Mouse (Mus musculus) cerebellum, adult 2 months (tissue): Measurements from ENCODE around the gene Plxnb2. TPM values are rescaled to one million over a fixed set of nuclear protein-coding genes. Genes with fewer than 3 reads are reported as not detected.

Experiments
- DNase-seq, 2 experiments: peaks; one replicate each; pipeline ENCODE4 v3.0.0; 2021
- H3K27ac ChIP-seq: fragments of 200-500 bp; 2 replicates; pipeline ENCODE4 v1.5.1; 2012; ENCODE audit warnings: low read length, control low read depth, inconsistent platforms; ENCODE audit not compliant: insufficient read depth
- H3K27me3 ChIP-seq: fragments of 200-500 bp; 2 replicates; pipeline ENCODE4 v1.6.1; 2012; ENCODE audit warnings: inconsistent platforms, mild to moderate bottlenecking, low read length, moderate library complexity; ENCODE audit not compliant: control insufficient read depth, insufficient read depth
- H3K4me1 ChIP-seq: fragments of 200-500 bp; 2 replicates; pipeline ENCODE4 v1.6.1; 2011; ENCODE audit warnings: low read length; ENCODE audit not compliant: control insufficient read depth, insufficient read depth
- H3K4me3 ChIP-seq: fragments of 200-500 bp; replicated peaks from 2 replicates; pipeline ENCODE3; 2011; ENCODE audit warnings: mild to moderate bottlenecking, low read depth, low read length, control low read depth; ENCODE audit not compliant: insufficient read depth
- CTCF ChIP-seq: fragments of 200-500 bp; IDR thresholded peaks from 2 replicates; pipeline ENCODE4 v1.5.1; 2011; ENCODE audit warnings: low read depth, mild to moderate bottlenecking, control low read depth, low read length, moderate library complexity, borderline replicate concordance; ENCODE audit not compliant: insufficient read depth
- POLR2A ChIP-seq: fragments of 200-500 bp; IDR thresholded peaks from 2 replicates; pipeline ENCODE4 v1.6.1; 2011; ENCODE audit warnings: low read length, control low read depth, borderline replicate concordance; ENCODE audit not compliant: insufficient read depth
- WGBS: fragments of 180-500 bp; shearing (Covaris S2); methylation state at CpG from one replicate; pipeline ENCODE4 v1.1.7; 2018; 5-methylcytosine and 5-hydroxymethylcytosine counted together
- polyA plus RNA-seq: library from polyadenylated mRNA; depleted of rRNA; stranded (reverse); fragments of >200 nt; gene quantifications from 2 replicates; pipeline ENCODE4 v1.2.3, GENCODE M21; 2012

Plxnb2 gene
- polyA plus RNA-seq, 1 experiment: 127 TPM

DNA sequence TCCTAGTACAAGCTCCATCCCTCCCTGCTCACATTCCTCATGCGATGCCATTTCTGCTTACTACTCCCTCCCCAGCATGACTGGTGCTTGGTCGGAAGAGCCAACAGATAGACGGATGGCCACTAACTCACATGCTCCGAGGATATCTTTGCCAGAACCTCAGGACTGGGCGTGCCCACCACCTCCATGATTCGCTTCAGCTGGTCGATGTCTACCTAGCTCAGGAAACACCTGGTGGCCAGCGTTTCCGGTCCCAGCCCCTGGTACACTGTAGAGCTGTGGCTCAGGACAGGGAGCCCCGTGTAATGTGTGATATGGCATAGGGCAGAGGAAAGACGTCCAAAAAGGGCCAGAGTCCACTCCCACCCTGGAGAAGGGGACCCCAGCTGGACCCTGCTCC is 35.6 kb downstream of the Plxnb2 start:
- H3K27me3 ChIP-seq: no peaks in the 10 kb centered on the region
- TF ChIP-seq POLR2A: no peak
- TF ChIP-seq CTCF: no peak
- no peak for DNase-seq
- H3K4me3 ChIP-seq: no peak overlapping the region
- no peak overlapping the region for H3K27ac ChIP-seq
- WGBS: 87% methylated on average over 11 of the region's 11 CpGs
- H3K4me1 ChIP-seq: peaks cover 20% of the 10 kb centered on the region

DNA sequence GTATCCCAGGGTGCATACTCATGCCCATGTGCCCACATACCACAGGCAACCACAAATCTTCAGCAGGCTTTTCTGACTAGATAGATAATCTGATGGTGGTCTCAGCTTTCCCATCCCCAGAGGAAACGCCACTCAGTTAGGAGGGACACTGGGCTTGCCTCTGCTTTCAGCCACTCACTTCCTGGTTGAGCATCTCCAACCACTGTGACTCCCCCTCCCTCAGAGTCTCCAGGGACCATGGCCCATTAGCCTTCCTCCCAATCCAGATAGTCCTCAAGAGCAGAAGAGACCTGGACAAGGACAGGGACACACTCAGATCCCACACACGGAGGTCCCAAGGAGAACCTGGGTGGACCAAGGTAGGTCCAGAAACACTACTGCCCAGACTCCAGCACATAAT is 37.5 kb downstream of the Plxnb2 start:
- 88% methylated on average over 2 of the region's 2 CpGs for WGBS
- TF ChIP-seq CTCF (no peak), POLR2A (no peak)
- Histone ChIP-seq H3K4me3 (no peak overlapping the region), H3K4me1 (peaks cover 29% of the 10 kb centered on the region), H3K27me3 (no peaks in the 10 kb centered on the region), H3K27ac (no peak overlapping the region)
- DNase-seq: no peak

DNA sequence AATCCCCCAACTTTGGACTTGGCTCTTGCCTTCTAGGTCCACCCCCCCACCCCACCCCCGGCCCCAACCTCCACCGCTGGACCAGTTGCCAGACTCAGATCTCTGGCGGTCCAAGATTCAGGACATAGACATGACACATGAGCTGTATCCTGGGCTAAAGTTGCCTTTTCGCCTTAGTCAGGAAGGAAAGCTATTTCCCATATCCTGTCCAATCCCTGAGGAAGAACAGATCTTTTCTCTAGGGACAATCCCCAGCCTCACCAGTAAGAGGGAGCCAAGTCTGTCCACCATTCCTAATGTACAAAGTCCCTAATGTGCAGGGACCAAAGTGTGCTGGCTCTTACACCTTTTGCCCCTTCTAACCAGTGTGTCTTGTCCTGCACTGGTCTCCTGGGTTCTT is 38.7 kb downstream of the Plxnb2 start:
- TF ChIP-seq CTCF (no peak), POLR2A (no peak)
- Histone ChIP-seq H3K4me1 (peaks cover 33% of the 10 kb centered on the region), H3K4me3 (no peak overlapping the region), H3K27ac (no peak overlapping the region), H3K27me3 (no peaks in the 10 kb centered on the region)
- DNase-seq: no peak
- 79% methylated on average over 4 of the region's 4 CpGs for WGBS

DNA sequence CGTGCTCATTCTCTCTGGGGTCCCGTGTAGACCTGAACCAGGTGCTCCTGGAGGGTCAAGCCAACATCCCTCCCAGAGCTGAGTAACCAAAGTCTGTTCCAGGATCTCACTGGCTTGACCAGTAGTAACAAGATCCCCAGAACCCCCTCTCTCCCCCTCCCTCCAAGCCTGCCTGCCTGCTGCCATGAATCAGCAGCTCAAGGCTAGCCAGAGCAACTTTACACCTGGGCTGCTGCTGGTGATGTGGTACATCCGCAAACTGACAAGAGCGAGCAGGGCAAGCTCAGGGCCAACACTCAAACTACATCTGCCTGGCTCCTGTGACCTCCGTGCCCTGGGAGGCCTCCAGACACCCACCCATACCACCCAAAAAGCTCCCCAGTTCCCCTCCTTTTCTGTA is 39.1 kb downstream of the Plxnb2 start:
- no peak overlapping the region for H3K27ac ChIP-seq
- 46% methylated on average over 5 of the region's 5 CpGs for WGBS
- no peak for DNase-seq
- H3K4me3 ChIP-seq: no peak overlapping the region
- TF ChIP-seq POLR2A (no peak), CTCF (no peak)
- H3K4me1 ChIP-seq: peaks cover 34% of the 10 kb centered on the region
- H3K27me3 ChIP-seq: no peaks in the 10 kb centered on the region

DNA sequence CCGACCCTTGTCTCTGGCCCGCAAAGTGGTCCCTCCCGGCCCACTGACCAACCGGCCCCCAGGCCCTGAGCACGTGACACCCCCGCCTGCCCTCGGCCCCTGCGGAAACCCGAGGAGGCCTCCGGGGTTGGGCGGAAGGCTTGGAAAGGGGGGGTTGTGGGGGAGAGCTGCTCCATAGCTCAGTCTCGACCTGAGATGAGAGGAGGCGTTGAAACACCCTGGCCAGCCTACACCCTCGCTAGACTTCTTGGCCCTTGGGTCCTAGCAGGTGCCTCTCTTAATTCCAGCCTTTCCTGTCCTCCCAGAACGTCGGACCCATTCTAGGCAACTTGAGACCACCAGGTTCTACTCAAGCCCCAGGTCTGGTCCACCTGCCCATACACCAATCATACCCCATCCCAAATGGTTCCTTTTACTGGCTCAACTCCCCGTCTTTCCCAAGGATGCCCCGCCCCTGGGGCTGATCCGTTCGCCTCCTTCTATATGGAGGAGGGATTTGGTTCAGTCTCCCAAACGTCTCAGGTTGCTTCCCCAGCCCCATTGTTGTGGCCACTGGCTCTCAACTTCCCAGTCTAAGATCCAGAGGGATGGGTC is 39.8 kb downstream of the Plxnb2 start, which contains the start of gene Mapk12:
TSS of gene Mapk12 (minus strand) at position 45 of the 594 bp plus-strand sequence.
- Histone ChIP-seq H3K27me3 (no peaks in the 10 kb centered on the region), H3K27ac (peak within 1 kb of the TSS; percentile 85), H3K4me3 (peak within 1 kb of the TSS; percentile 73), H3K4me1 (peaks cover 30% of the 10 kb centered on the region)
- DNase-seq: peak; percentile 76 to 80
- TF ChIP-seq POLR2A: 0 out of 2 replicates have a peak, but pooled peaks have one; percentile 26
- TF ChIP-seq CTCF: no peak
- 2% methylated on average over 21 of the region's 21 CpGs for WGBS

DNA sequence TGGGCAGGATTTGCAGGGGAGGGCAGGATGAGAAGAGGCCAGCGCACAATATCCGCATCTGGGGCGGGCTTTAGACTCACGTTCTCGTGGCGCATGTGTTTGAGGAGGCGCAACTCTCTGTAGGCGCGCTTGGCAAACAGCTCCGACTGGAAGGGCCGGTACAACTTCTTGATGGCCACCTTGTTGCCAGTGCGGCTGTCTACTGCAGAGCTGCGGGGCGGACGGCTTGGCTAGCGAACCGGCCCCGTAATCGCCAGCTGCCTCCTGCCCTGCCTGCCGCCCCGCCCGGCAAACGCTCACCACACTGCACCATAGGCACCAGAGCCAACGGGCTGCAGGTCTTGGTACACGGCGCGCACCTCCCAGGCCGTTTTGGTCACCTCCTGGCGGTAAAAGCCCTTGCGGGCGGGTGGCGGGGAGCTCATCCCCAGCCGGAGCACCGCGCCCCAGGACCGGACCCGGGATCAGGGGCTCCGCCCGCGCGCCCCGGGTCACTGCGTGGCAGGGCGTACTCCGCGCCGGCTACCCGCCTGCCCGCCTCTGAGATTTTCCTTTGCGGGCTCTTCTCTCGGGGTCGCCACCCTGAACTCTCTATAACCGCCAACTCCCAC is 40.4 kb downstream of the Plxnb2 start:
- peak overlapping the region; percentile 73 for H3K4me3 ChIP-seq
- H3K27ac ChIP-seq: peak overlapping the region; percentile 85
- H3K27me3 ChIP-seq: no peaks in the 10 kb centered on the region
- DNase-seq: peak; percentile 81 to 84
- peaks cover 30% of the 10 kb centered on the region for H3K4me1 ChIP-seq
- WGBS: 1% methylated on average over 53 of the region's 53 CpGs
- TF ChIP-seq CTCF: no peak
- peak; percentile 48 for TF ChIP-seq POLR2A

DNA sequence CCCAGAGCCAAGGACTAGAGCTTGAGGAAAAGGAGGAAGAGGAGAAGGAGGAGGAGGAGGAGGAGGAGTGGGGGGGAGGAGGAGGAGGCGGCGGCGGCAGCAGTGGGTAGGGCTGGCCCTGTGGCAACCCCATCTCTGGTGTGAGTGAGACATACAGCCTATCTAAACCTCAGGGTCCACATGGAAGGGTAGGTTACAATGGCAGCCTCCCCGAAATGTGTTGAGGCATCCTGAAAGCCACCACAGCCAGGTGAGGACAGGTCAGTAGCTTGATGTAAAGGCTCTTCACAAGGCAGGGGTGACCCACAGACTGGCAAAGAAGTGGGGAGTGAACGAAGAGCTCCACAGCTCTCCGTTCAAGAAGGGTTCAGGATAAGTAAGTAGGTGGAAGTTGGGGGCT is 42.1 kb downstream of the Plxnb2 start:
- peak overlapping the region; percentile 97 for H3K27ac ChIP-seq
- no peak for DNase-seq
- WGBS: 89% methylated on average over 6 of the region's 6 CpGs
- H3K4me1 ChIP-seq: peaks cover 30% of the 10 kb centered on the region
- no peaks in the 10 kb centered on the region for H3K27me3 ChIP-seq
- peak overlapping the region; percentile 40 for H3K4me3 ChIP-seq
- TF ChIP-seq POLR2A (no peak), CTCF (no peak)

DNA sequence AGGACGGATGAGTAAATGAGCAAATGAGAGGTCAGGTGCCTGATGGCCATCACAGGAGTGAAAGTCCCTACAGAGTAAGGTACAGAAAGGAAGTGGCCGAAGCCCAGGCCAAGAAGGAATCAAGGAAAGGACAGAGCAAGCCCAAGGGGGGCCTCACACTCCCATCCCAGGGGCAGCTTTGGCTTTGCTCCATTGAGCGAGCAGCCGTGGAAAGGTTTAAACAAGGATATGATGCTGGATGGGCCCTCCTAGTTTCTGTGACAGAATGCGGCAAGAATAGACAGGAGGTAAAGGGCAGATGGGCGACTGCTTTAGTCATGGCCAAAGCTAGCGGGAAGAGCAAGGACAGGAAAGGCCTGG is 42.6 kb downstream of the Plxnb2 start:
- peak overlapping the region; percentile 97 for H3K27ac ChIP-seq
- peak; percentile 64 for DNase-seq
- no peaks in the 10 kb centered on the region for H3K27me3 ChIP-seq
- H3K4me3 ChIP-seq: peak overlapping the region; percentile 40
- no peak for TF ChIP-seq CTCF
- no peak for TF ChIP-seq POLR2A
- peaks cover 30% of the 10 kb centered on the region for H3K4me1 ChIP-seq
- WGBS: 20% methylated on average over 7 of the region's 7 CpGs
